Mouse (Mus musculus) monocyte, adult 2 months (primary cell): Measurements from ENCODE around the gene Mrpl53.
"Not testable (repeated sequence)": the region's sequence is repeated elsewhere in the genome, so short reads cannot be mapped to it uniquely, and the experiment has no call there.

Experiments used
- DNase-seq, 2 experiments: peaks; one replicate each; pipeline ENCODE4 v3.0.0; 2022; ENCODE audit warnings: low spot score in 2 of 2, low read depth in 1 of 2

Mrpl53 gene

GRCm38 (mm10) chr6:83145209-83145608, 36.4 kb downstream of the Mrpl53 start:
- no peak for DNase-seq

- DNase-seq: no peak
These were observed 37.0 kb downstream of the Mrpl53 start for GRCm38 (mm10) chr6:83145805-83146204.

- no peak for DNase-seq
These were observed 38.4 kb downstream of the Mrpl53 start for GRCm38 (mm10) chr6:83147280-83147679.

GRCm38 (mm10) chr6:83151721-83152120, 42.9 kb downstream of the Mrpl53 start:
- DNase-seq: no peak

- no peak for DNase-seq
These were observed 44.2 kb downstream of the Mrpl53 start for GRCm38 (mm10) chr6:83153038-83153437.

GRCm38 (mm10) chr6:83153485-83153884, 44.6 kb downstream of the Mrpl53 start:
- DNase-seq: no peak

GRCm38 (mm10) chr6:83155552-83156238, 46.9 kb downstream of the Mrpl53 start:
- no peak for DNase-seq

GRCm38 (mm10) chr6:83156259-83156684, 47.4 kb downstream of the Mrpl53 start, which contains the start of the genes Wdr54 and 1700003E16Rik:
TSS of gene Wdr54 (minus strand) at chr6:83156397.
TSS of gene 1700003E16Rik (plus strand) at chr6:83156404.
- peak in 1 of 2 experiments; percentile 8 for DNase-seq

- not testable (repeated sequence) for DNase-seq
These were observed 50.6 kb downstream of the Mrpl53 start for GRCm38 (mm10) chr6:83159456-83159855.
